ENCODE assay signal across 20 mouse cellular contexts in genomic region chr1:188598052-188598451, GRCm38 (mm10).
DNase-seq lines count a peak whose midpoint lies in the region; ATAC-seq and TF ChIP-seq lines count a peak whose summit lies in the region.
"Had no signal": no experiment of that assay in that cellular context is flagged by ENCODE, and none has a peak within 500 bp of the region (broad histone marks: within the 10 kb centered on the region; RNA-seq: fewer than 3 reads in every experiment).

No protein-coding gene starts in this region.

- H3K4me2 ChIP-seq in hindbrain, postnatal 0 days (ENCODE audit: low read depth, low read length), result no peak overlapping the region
- H3K4me2 ChIP-seq in hindbrain, embryonic 11.5 days (replicated peaks; ENCODE audit: low read depth, low read length), result no peak overlapping the region
- no peak overlapping the region for H3K4me2 ChIP-seq in liver, embryonic 14.5 days (ENCODE audit: low read depth)
- H3K4me2 ChIP-seq: midbrain, embryonic 13.5 days; neural tube, embryonic 13.5 days had no signal

- no peaks in the 10 kb centered on the region for H3K4me1 ChIP-seq in hindbrain, postnatal 0 days (ENCODE audit: insufficient read depth, low read length)
- H3K4me1 ChIP-seq in hindbrain, embryonic 11.5 days (replicated peaks; ENCODE audit: control insufficient read depth, insufficient read depth, low read length), result no peaks in the 10 kb centered on the region
- H3K4me1 ChIP-seq in liver, embryonic 14.5 days (replicated peaks; ENCODE audit: control insufficient read depth in 2 of 2, insufficient read depth in 2 of 2, low read length in 1 of 2), result no peaks in the 10 kb centered on the region
- H3K4me1 ChIP-seq: midbrain, embryonic 13.5 days; neural tube, embryonic 13.5 days had no signal

- WGBS in hindbrain, postnatal 0 days, result 92% methylated on average over 7 of the region's 7 CpGs
- whole genome bisulfite sequencing in hindbrain, embryonic 11.5 days, result 90% methylated on average over 7 of the region's 7 CpGs
- 77% methylated on average over 7 of the region's 7 CpGs for WGBS in liver, embryonic 14.5 days (ENCODE audit: insufficient replicate concordance)

- H3K9ac ChIP-seq in hindbrain, postnatal 0 days (replicated peaks; ENCODE audit: low read length), result no peak overlapping the region
- H3K9ac ChIP-seq in hindbrain, embryonic 11.5 days (ENCODE audit: low read depth, low read length), result no peak overlapping the region
- no peak overlapping the region for H3K9ac ChIP-seq in liver, embryonic 14.5 days (replicated peaks)
- H3K9ac ChIP-seq: midbrain, embryonic 13.5 days; neural tube, embryonic 13.5 days had no signal

- no peak for TF ChIP-seq EP300 in liver, embryonic 14.5 days (IDR thresholded peaks at IDR 0.05; ENCODE audit: low read depth)

- no peaks in the 10 kb centered on the region for H3K9me3 ChIP-seq in hindbrain, postnatal 0 days (ENCODE audit: low read length)
- H3K9me3 ChIP-seq in hindbrain, embryonic 11.5 days (ENCODE audit: control insufficient read depth, low read length), result no peaks in the 10 kb centered on the region
- no peaks in the 10 kb centered on the region for H3K9me3 ChIP-seq in liver, embryonic 14.5 days (ENCODE audit: control insufficient read depth, low read length)
- H3K9me3 ChIP-seq: midbrain, embryonic 13.5 days had no signal

- ATAC-seq in hindbrain, postnatal 0 days, result no peak
- ATAC-seq in hindbrain, embryonic 11.5 days (ENCODE audit: low FRiP score), result no peak
- no peak for ATAC-seq in liver, embryonic 14.5 days (ENCODE audit: insufficient read depth)
- ATAC-seq: forebrain, embryonic 16.5 days; midbrain, embryonic 13.5 days had no signal

- no peak overlapping the region for H3K27ac ChIP-seq in hindbrain, postnatal 0 days
- H3K27ac ChIP-seq in hindbrain, embryonic 11.5 days (ENCODE audit: low read depth, low read length), result no peak overlapping the region
- H3K27ac ChIP-seq in liver, embryonic 14.5 days, result no peak overlapping the region
- H3K27ac ChIP-seq: midbrain, embryonic 13.5 days; neural tube, embryonic 13.5 days had no signal

- DNase-seq in hindbrain, postnatal 0 days (ENCODE audit: low spot score), result no peak
- DNase-seq in hindbrain, embryonic 11.5 days (ENCODE audit: low spot score), result no peak
- no peak for DNase-seq in liver, embryonic 14.5 days (ENCODE audit: low read depth in 3 of 3, low spot score in 3 of 3)
- DNase-seq in liver (no peak), ES-CJ7 (ENCODE audit: low read depth, low spot score) (peak; percentile 15), R1 (ENCODE audit: low read depth, low spot score) (peak; percentile 21)
- no peak for DNase-seq in thymus, adult 18-20 months
- no peak for DNase-seq in frontal cortex, postnatal 10 days (ENCODE audit: low spot score in 2 of 2)
- DNase-seq: adrenal gland, adult 2 months; embryo, embryonic 11 days; heart, adult 18-20 months; kidney, adult 8-10 months; kidney, postnatal 4 days; lung, adult 18-20 months; right cerebral cortex, adult 18-20 months; thymus, postnatal 4 days had no signal

- H3K27me3 ChIP-seq in hindbrain, postnatal 0 days (ENCODE audit: insufficient read depth, low read length), result no peaks in the 10 kb centered on the region
- H3K27me3 ChIP-seq in hindbrain, embryonic 11.5 days (ENCODE audit: control insufficient read depth, insufficient read depth, low read length), result no peaks in the 10 kb centered on the region
- no peaks in the 10 kb centered on the region for H3K27me3 ChIP-seq in liver, embryonic 14.5 days (ENCODE audit: control insufficient read depth, insufficient read depth, low read length)
- H3K27me3 ChIP-seq: midbrain, embryonic 13.5 days; neural tube, embryonic 13.5 days had no signal

- peak; percentile 46 for TF ChIP-seq CTCF in hindbrain, postnatal 0 days (IDR thresholded peaks at IDR 0.05; ENCODE audit: low read depth)
- peak; percentile 36; the same call in 1 of the 2 replicates for TF ChIP-seq CTCF in liver, embryonic 14.5 days (IDR thresholded peaks at IDR 0.05; ENCODE audit: low read depth)

- no peak overlapping the region for H3K4me3 ChIP-seq in hindbrain, postnatal 0 days (ENCODE audit: low read length)
- no peak overlapping the region for H3K4me3 ChIP-seq in hindbrain, embryonic 11.5 days (ENCODE audit: low read depth, low read length)
- H3K4me3 ChIP-seq in liver, embryonic 14.5 days (ENCODE audit: insufficient read depth in 1 of 2, low read depth in 2 of 2, low read length in 2 of 2), result no peak overlapping the region
- H3K4me3 ChIP-seq: midbrain, embryonic 13.5 days; neural tube, embryonic 13.5 days had no signal

- H3K36me3 ChIP-seq in hindbrain, postnatal 0 days (ENCODE audit: insufficient read depth, low read length), result no peaks in the 10 kb centered on the region
- H3K36me3 ChIP-seq in hindbrain, embryonic 11.5 days (ENCODE audit: control insufficient read depth, insufficient read depth, low read length), result no peaks in the 10 kb centered on the region
- H3K36me3 ChIP-seq in liver, embryonic 14.5 days (replicated peaks; ENCODE audit: control insufficient read depth, insufficient read depth, low read depth), result no peaks in the 10 kb centered on the region
- H3K36me3 ChIP-seq: G1E; midbrain, embryonic 13.5 days; neural tube, embryonic 13.5 days had no signal

Comparison
In these comparisons a context has a peak if more than half of its experiments do, and no peak if none do; other contexts are left out.
1. DNase-seq: peak in ES-CJ7 (single experiment) and R1 (single experiment); none in hindbrain, postnatal 0 days (single experiment), hindbrain, embryonic 11.5 days (single experiment), liver, embryonic 14.5 days (0 of 3), liver (single experiment), thymus, adult 18-20 months (0 of 2) and frontal cortex, postnatal 10 days (0 of 2).